Mouse (Mus musculus): ENCODE measurements around the gene Fut2. TPM values are rescaled to one million over a fixed set of nuclear protein-coding genes. Genes with fewer than 3 reads are reported as not detected.

The Fut2 gene
- polyA plus RNA-seq, 1 experiment = not detected

GRCm38 (mm10) chr7:45685811-45686210 is 19.6 kb upstream of the Fut2 start:
- TF ChIP-seq POLR2A (IDR thresholded peaks at IDR 0.05; ENCODE audit: low read depth, low read length) (no peak), CTCF (IDR thresholded peaks at IDR 0.05; ENCODE audit: extremely low read depth, insufficient read depth, insufficient read length, insufficient replicate concordance) (no peak)
- Histone ChIP-seq H3K36me3 (ENCODE audit: control insufficient read depth, insufficient read depth, low read length) (no peaks in the 10 kb centered on the region), H3K27ac (ENCODE audit: insufficient read depth, low read length) (no peak overlapping the region), H3K4me1 (ENCODE audit: control insufficient read depth, insufficient read depth, insufficient read length) (peaks cover 18% of the 10 kb centered on the region), H3K4me3 (ENCODE audit: extremely low read depth, insufficient read depth, insufficient read length) (no peak overlapping the region), H3K27me3 (ENCODE audit: control insufficient read depth, insufficient read depth, low read length) (no peaks in the 10 kb centered on the region)
- no peak for DNase-seq (ENCODE audit: low read depth in 1 of 2, low spot score in 2 of 2)
- WGBS = 85% methylated on average over 10 of the region's 10 CpGs

GRCm38 (mm10) chr7:45683396-45684050 is 17.3 kb upstream of the Fut2 start, which contains the start of gene Ntn5:
Gene Ntn5, plus strand, starts transcription at chr7:45684022.
- Histone ChIP-seq H3K36me3 (ENCODE audit: control insufficient read depth, insufficient read depth, low read length) (no peaks in the 10 kb centered on the region), H3K4me1 (ENCODE audit: control insufficient read depth, insufficient read depth, insufficient read length) (peaks cover 29% of the 10 kb centered on the region), H3K27ac (ENCODE audit: insufficient read depth, low read length) (no peak within 1 kb of the TSS), H3K4me3 (ENCODE audit: extremely low read depth, insufficient read depth, insufficient read length) (no peak within 1 kb of the TSS), H3K27me3 (ENCODE audit: control insufficient read depth, insufficient read depth, low read length) (no peaks in the 10 kb centered on the region)
- no peak for DNase-seq (ENCODE audit: low read depth in 1 of 2, low spot score in 2 of 2)
- WGBS = 73% methylated on average over 7 of the region's 7 CpGs
- TF ChIP-seq CTCF (IDR thresholded peaks at IDR 0.05; ENCODE audit: extremely low read depth, insufficient read depth, insufficient read length, insufficient replicate concordance) = no peak
- TF ChIP-seq POLR2A (IDR thresholded peaks at IDR 0.05; ENCODE audit: low read depth, low read length) = no peak

GRCm38 (mm10) chr7:45682144-45683126 is 16.2 kb upstream of the Fut2 start:
- 47% methylated on average over 14 of the region's 14 CpGs for WGBS
- peak; percentile 60 to 78 for DNase-seq (ENCODE audit: low read depth in 1 of 2, low spot score in 2 of 2)
- no peaks in the 10 kb centered on the region for H3K27me3 ChIP-seq (ENCODE audit: control insufficient read depth, insufficient read depth, low read length)
- H3K4me1 ChIP-seq (ENCODE audit: control insufficient read depth, insufficient read depth, insufficient read length) = peaks cover 29% of the 10 kb centered on the region
- H3K27ac ChIP-seq (ENCODE audit: insufficient read depth, low read length) = peak overlapping the region; percentile 89
- H3K36me3 ChIP-seq (ENCODE audit: control insufficient read depth, insufficient read depth, low read length) = no peaks in the 10 kb centered on the region
- TF ChIP-seq CTCF (IDR thresholded peaks at IDR 0.05; ENCODE audit: extremely low read depth, insufficient read depth, insufficient read length, insufficient replicate concordance) (peak; percentile 96), POLR2A (IDR thresholded peaks at IDR 0.05; ENCODE audit: low read depth, low read length) (no peak)
- H3K4me3 ChIP-seq (ENCODE audit: extremely low read depth, insufficient read depth, insufficient read length) = no peak overlapping the region

GRCm38 (mm10) chr7:45681046-45681736 is 15.0 kb upstream of the Fut2 start:
- H3K36me3 ChIP-seq (ENCODE audit: control insufficient read depth, insufficient read depth, low read length) = no peaks in the 10 kb centered on the region
- TF ChIP-seq CTCF (IDR thresholded peaks at IDR 0.05; ENCODE audit: extremely low read depth, insufficient read depth, insufficient read length, insufficient replicate concordance) (no peak), POLR2A (IDR thresholded peaks at IDR 0.05; ENCODE audit: low read depth, low read length) (no peak; the same call in 1 of the 2 replicates)
- WGBS = 25% methylated on average over 8 of the region's 8 CpGs
- H3K4me3 ChIP-seq (ENCODE audit: extremely low read depth, insufficient read depth, insufficient read length) = no peak overlapping the region
- peak overlapping the region; percentile 89 for H3K27ac ChIP-seq (ENCODE audit: insufficient read depth, low read length)
- no peaks in the 10 kb centered on the region for H3K27me3 ChIP-seq (ENCODE audit: control insufficient read depth, insufficient read depth, low read length)
- H3K4me1 ChIP-seq (ENCODE audit: control insufficient read depth, insufficient read depth, insufficient read length) = peaks cover 25% of the 10 kb centered on the region
- DNase-seq (ENCODE audit: low read depth in 1 of 2, low spot score in 2 of 2) = peak; percentile 47 to 62

GRCm38 (mm10) chr7:45679966-45680621 is 13.9 kb upstream of the Fut2 start:
- Histone ChIP-seq H3K27me3 (ENCODE audit: control insufficient read depth, insufficient read depth, low read length) (no peaks in the 10 kb centered on the region), H3K4me3 (ENCODE audit: extremely low read depth, insufficient read depth, insufficient read length) (no peak overlapping the region), H3K36me3 (ENCODE audit: control insufficient read depth, insufficient read depth, low read length) (no peaks in the 10 kb centered on the region), H3K27ac (ENCODE audit: insufficient read depth, low read length) (peak overlapping the region; percentile 89), H3K4me1 (ENCODE audit: control insufficient read depth, insufficient read depth, insufficient read length) (peaks cover 25% of the 10 kb centered on the region)
- WGBS = 80% methylated on average over 14 of the region's 14 CpGs
- DNase-seq (ENCODE audit: low read depth in 1 of 2, low spot score in 2 of 2) = no peak
- TF ChIP-seq POLR2A (IDR thresholded peaks at IDR 0.05; ENCODE audit: low read depth, low read length) (no peak), CTCF (IDR thresholded peaks at IDR 0.05; ENCODE audit: extremely low read depth, insufficient read depth, insufficient read length, insufficient replicate concordance) (no peak)

GRCm38 (mm10) chr7:45678513-45678912 is 12.3 kb upstream of the Fut2 start:
- Histone ChIP-seq H3K4me3 (ENCODE audit: extremely low read depth, insufficient read depth, insufficient read length) (no peak overlapping the region), H3K4me1 (ENCODE audit: control insufficient read depth, insufficient read depth, insufficient read length) (peaks cover 25% of the 10 kb centered on the region), H3K27me3 (ENCODE audit: control insufficient read depth, insufficient read depth, low read length) (no peaks in the 10 kb centered on the region), H3K27ac (ENCODE audit: insufficient read depth, low read length) (no peak overlapping the region), H3K36me3 (ENCODE audit: control insufficient read depth, insufficient read depth, low read length) (no peaks in the 10 kb centered on the region)
- 91% methylated on average over 14 of the region's 14 CpGs for WGBS
- DNase-seq (ENCODE audit: low read depth in 1 of 2, low spot score in 2 of 2) = no peak
- TF ChIP-seq CTCF (IDR thresholded peaks at IDR 0.05; ENCODE audit: extremely low read depth, insufficient read depth, insufficient read length, insufficient replicate concordance) = no peak
- no peak for TF ChIP-seq POLR2A (IDR thresholded peaks at IDR 0.05; ENCODE audit: low read depth, low read length)

Measured in spleen, adult 2 months (tissue).